Mouse (Mus musculus): Measurements from ENCODE around the gene Serpinf1. TPM values are rescaled to one million over a fixed set of nuclear protein-coding genes. Genes with fewer than 3 reads are reported as not detected.

Serpinf1 gene
- polyA plus RNA-seq, 1 experiment from 2014 or later, result 72.8 TPM

- Histone ChIP-seq H3K36me3 (ENCODE audit: control insufficient read depth, insufficient read depth, low read length) (no peaks in the 10 kb centered on the region), H3K4me3 (replicated peaks; ENCODE audit: low read length) (no peak overlapping the region), H3K27ac (ENCODE audit: low read length) (no peak overlapping the region), H3K4me2 (ENCODE audit: low read depth, low read length) (no peak overlapping the region), H3K4me1 (ENCODE audit: control insufficient read depth, insufficient read depth, low read length) (peaks cover 5% of the 10 kb centered on the region; the same call in 1 of the 2 replicates), H3K9ac (ENCODE audit: low read length) (no peak overlapping the region), H3K9me3 (replicated peaks; ENCODE audit: control insufficient read depth, low read length) (no peaks in the 10 kb centered on the region), H3K27me3 (ENCODE audit: control insufficient read depth, insufficient read depth, low read length) (no peaks in the 10 kb centered on the region)
- no peak for ATAC-seq (ENCODE audit: insufficient read depth, low FRiP score)
- WGBS, result 68% methylated on average over 5 of the region's 5 CpGs
Measured at GRCm38 (mm10) chr11:75420810-75421374, 1.6 kb downstream of the Serpinf1 start.

- no peak for ATAC-seq (ENCODE audit: insufficient read depth, low FRiP score)
Measured at GRCm38 (mm10) chr11:75420037-75420436, 2.5 kb downstream of the Serpinf1 start.

GRCm38 (mm10) chr11:75415994-75416393, 6.5 kb downstream of the Serpinf1 start:
- H3K27me3 ChIP-seq (ENCODE audit: control insufficient read depth, insufficient read depth, low read length), result no peaks in the 10 kb centered on the region
- 83% methylated on average over 13 of the region's 13 CpGs for WGBS
- no peak overlapping the region for H3K4me2 ChIP-seq (ENCODE audit: low read depth, low read length)
- H3K4me1 ChIP-seq (ENCODE audit: control insufficient read depth, insufficient read depth, low read length), result no peaks in the 10 kb centered on the region
- H3K9me3 ChIP-seq (replicated peaks; ENCODE audit: control insufficient read depth, low read length), result no peaks in the 10 kb centered on the region
- no peak for ATAC-seq (ENCODE audit: insufficient read depth, low FRiP score)
- H3K4me3 ChIP-seq (replicated peaks; ENCODE audit: low read length), result no peak overlapping the region
- no peak overlapping the region for H3K9ac ChIP-seq (ENCODE audit: low read length)
- H3K36me3 ChIP-seq (ENCODE audit: control insufficient read depth, insufficient read depth, low read length), result no peaks in the 10 kb centered on the region
- no peak overlapping the region for H3K27ac ChIP-seq (ENCODE audit: low read length)

More at GRCm38 (mm10) chr11:75420037-75420436, 2.5 kb downstream of the Serpinf1 start:
- Histone ChIP-seq H3K36me3 (ENCODE audit: control insufficient read depth, insufficient read depth, low read length) (no peaks in the 10 kb centered on the region), H3K4me1 (ENCODE audit: control insufficient read depth, insufficient read depth, low read length) (peaks cover 5% of the 10 kb centered on the region; the same call in 1 of the 2 replicates), H3K9me3 (replicated peaks; ENCODE audit: control insufficient read depth, low read length) (no peaks in the 10 kb centered on the region), H3K4me3 (replicated peaks; ENCODE audit: low read length) (no peak overlapping the region), H3K9ac (ENCODE audit: low read length) (no peak overlapping the region), H3K27ac (ENCODE audit: low read length) (no peak overlapping the region), H3K4me2 (ENCODE audit: low read depth, low read length) (no peak overlapping the region), H3K27me3 (ENCODE audit: control insufficient read depth, insufficient read depth, low read length) (no peaks in the 10 kb centered on the region)
- WGBS, result 74% methylated on average over 7 of the region's 7 CpGs

- 50% methylated on average over 7 of the region's 7 CpGs for WGBS
- no peak for ATAC-seq (ENCODE audit: insufficient read depth, low FRiP score)
- H3K36me3 ChIP-seq (ENCODE audit: control insufficient read depth, insufficient read depth, low read length), result no peaks in the 10 kb centered on the region
Measured at GRCm38 (mm10) chr11:75415096-75415495, 7.4 kb downstream of the Serpinf1 start.

GRCm38 (mm10) chr11:75410591-75410990, 11.9 kb downstream of the Serpinf1 start:
- no peak overlapping the region for H3K9ac ChIP-seq (ENCODE audit: low read length)
- no peaks in the 10 kb centered on the region for H3K4me1 ChIP-seq (ENCODE audit: control insufficient read depth, insufficient read depth, low read length)
- no peak overlapping the region for H3K27ac ChIP-seq (ENCODE audit: low read length)
- ATAC-seq (ENCODE audit: insufficient read depth, low FRiP score), result no peak
- H3K4me2 ChIP-seq (ENCODE audit: low read depth, low read length), result no peak overlapping the region
- no peaks in the 10 kb centered on the region for H3K36me3 ChIP-seq (ENCODE audit: control insufficient read depth, insufficient read depth, low read length)
- no peak overlapping the region for H3K4me3 ChIP-seq (replicated peaks; ENCODE audit: low read length)
- WGBS, result 88% methylated on average over 7 of the region's 7 CpGs
- no peaks in the 10 kb centered on the region for H3K9me3 ChIP-seq (replicated peaks; ENCODE audit: control insufficient read depth, low read length)
- H3K27me3 ChIP-seq (ENCODE audit: control insufficient read depth, insufficient read depth, low read length), result no peaks in the 10 kb centered on the region

More at GRCm38 (mm10) chr11:75415096-75415495, 7.4 kb downstream of the Serpinf1 start:
- Histone ChIP-seq H3K9me3 (replicated peaks; ENCODE audit: control insufficient read depth, low read length) (no peaks in the 10 kb centered on the region), H3K27me3 (ENCODE audit: control insufficient read depth, insufficient read depth, low read length) (no peaks in the 10 kb centered on the region), H3K27ac (ENCODE audit: low read length) (no peak overlapping the region), H3K4me2 (ENCODE audit: low read depth, low read length) (no peak overlapping the region), H3K4me3 (replicated peaks; ENCODE audit: low read length) (no peak overlapping the region), H3K4me1 (ENCODE audit: control insufficient read depth, insufficient read depth, low read length) (no peaks in the 10 kb centered on the region), H3K9ac (ENCODE audit: low read length) (no peak overlapping the region)

GRCm38 (mm10) chr11:75409679-75410575, 12.6 kb downstream of the Serpinf1 start:
- no peak overlapping the region for H3K9ac ChIP-seq (ENCODE audit: low read length)
- H3K27me3 ChIP-seq (ENCODE audit: control insufficient read depth, insufficient read depth, low read length), result no peaks in the 10 kb centered on the region
- no peak overlapping the region for H3K27ac ChIP-seq (ENCODE audit: low read length)
- 74% methylated on average over 17 of the region's 17 CpGs for WGBS
- no peak overlapping the region for H3K4me2 ChIP-seq (ENCODE audit: low read depth, low read length)
- H3K4me3 ChIP-seq (replicated peaks; ENCODE audit: low read length), result no peak overlapping the region
- no peaks in the 10 kb centered on the region for H3K36me3 ChIP-seq (ENCODE audit: control insufficient read depth, insufficient read depth, low read length)
- ATAC-seq (ENCODE audit: insufficient read depth, low FRiP score), result no peak
- H3K4me1 ChIP-seq (ENCODE audit: control insufficient read depth, insufficient read depth, low read length), result no peaks in the 10 kb centered on the region
- no peaks in the 10 kb centered on the region for H3K9me3 ChIP-seq (replicated peaks; ENCODE audit: control insufficient read depth, low read length)

GRCm38 (mm10) chr11:75406865-75407264, 15.6 kb downstream of the Serpinf1 start:
- no peak overlapping the region for H3K4me2 ChIP-seq (ENCODE audit: low read depth, low read length)
- H3K9ac ChIP-seq (ENCODE audit: low read length), result no peak overlapping the region
- no peak overlapping the region for H3K4me3 ChIP-seq (replicated peaks; ENCODE audit: low read length)
- 46% methylated on average over 3 of the region's 3 CpGs for WGBS
- ATAC-seq (ENCODE audit: insufficient read depth, low FRiP score), result no peak
- H3K27me3 ChIP-seq (ENCODE audit: control insufficient read depth, insufficient read depth, low read length), result no peaks in the 10 kb centered on the region
- H3K36me3 ChIP-seq (ENCODE audit: control insufficient read depth, insufficient read depth, low read length), result no peaks in the 10 kb centered on the region
- no peaks in the 10 kb centered on the region for H3K9me3 ChIP-seq (replicated peaks; ENCODE audit: control insufficient read depth, low read length)
- no peak overlapping the region for H3K27ac ChIP-seq (ENCODE audit: low read length)
- peaks cover 7% of the 10 kb centered on the region for H3K4me1 ChIP-seq (ENCODE audit: control insufficient read depth, insufficient read depth, low read length)

- no peaks in the 10 kb centered on the region for H3K9me3 ChIP-seq (replicated peaks; ENCODE audit: control insufficient read depth, low read length)
- H3K4me3 ChIP-seq (replicated peaks; ENCODE audit: low read length), result no peak overlapping the region
- H3K36me3 ChIP-seq (ENCODE audit: control insufficient read depth, insufficient read depth, low read length), result no peaks in the 10 kb centered on the region
- 74% methylated on average over 4 of the region's 4 CpGs for WGBS
- H3K4me2 ChIP-seq (ENCODE audit: low read depth, low read length), result no peak overlapping the region
- H3K27me3 ChIP-seq (ENCODE audit: control insufficient read depth, insufficient read depth, low read length), result no peaks in the 10 kb centered on the region
- peaks cover 7% of the 10 kb centered on the region for H3K4me1 ChIP-seq (ENCODE audit: control insufficient read depth, insufficient read depth, low read length)
- no peak for ATAC-seq (ENCODE audit: insufficient read depth, low FRiP score)
- H3K9ac ChIP-seq (ENCODE audit: low read length), result no peak overlapping the region
- no peak overlapping the region for H3K27ac ChIP-seq (ENCODE audit: low read length)
Measured at GRCm38 (mm10) chr11:75406104-75406503, 16.4 kb downstream of the Serpinf1 start.

GRCm38 (mm10) chr11:75404801-75405200, 17.7 kb downstream of the Serpinf1 start:
- 92% methylated on average over 6 of the region's 6 CpGs for WGBS
- no peaks in the 10 kb centered on the region for H3K9me3 ChIP-seq (replicated peaks; ENCODE audit: control insufficient read depth, low read length)
- peaks cover 7% of the 10 kb centered on the region for H3K4me1 ChIP-seq (ENCODE audit: control insufficient read depth, insufficient read depth, low read length)
- H3K4me2 ChIP-seq (ENCODE audit: low read depth, low read length), result no peak overlapping the region
- ATAC-seq (ENCODE audit: insufficient read depth, low FRiP score), result no peak
- H3K36me3 ChIP-seq (ENCODE audit: control insufficient read depth, insufficient read depth, low read length), result no peaks in the 10 kb centered on the region
- no peak overlapping the region for H3K9ac ChIP-seq (ENCODE audit: low read length)
- H3K4me3 ChIP-seq (replicated peaks; ENCODE audit: low read length), result no peak overlapping the region
- H3K27me3 ChIP-seq (ENCODE audit: control insufficient read depth, insufficient read depth, low read length), result no peaks in the 10 kb centered on the region
- H3K27ac ChIP-seq (ENCODE audit: low read length), result no peak overlapping the region
